Mouse (Mus musculus): Measurements from ENCODE around the gene Ppp2r5c. TPM values are rescaled to one million over a fixed set of nuclear protein-coding genes. Genes with fewer than 3 reads are reported as not detected.

Ppp2r5c gene
- total RNA-seq, 2 experiments from 2014 or later, result 270 to 283 TPM

- DNase-seq (ENCODE audit: low spot score in 2 of 2), result no peak
- intact Hi-C loops (cut with DNase I), result no loop called here
Measured at GRCm38 (mm10) chr12:110504145-110504490, 57.2 kb downstream of the Ppp2r5c start.

GRCm38 (mm10) chr12:110504793-110505192, 57.9 kb downstream of the Ppp2r5c start:
- intact Hi-C loops (cut with DNase I), result no loop called here
- DNase-seq (ENCODE audit: low spot score in 2 of 2), result no peak

- intact Hi-C loops (cut with DNase I), result no loop called here
- no peak for DNase-seq (ENCODE audit: low spot score in 2 of 2)
Measured at GRCm38 (mm10) chr12:110506046-110506445, 59.1 kb downstream of the Ppp2r5c start.

- intact Hi-C loops (cut with DNase I), result no loop called here
- no peak for DNase-seq (ENCODE audit: low spot score in 2 of 2)
Measured at GRCm38 (mm10) chr12:110507714-110508297, 60.9 kb downstream of the Ppp2r5c start.

- no peak for DNase-seq (ENCODE audit: low spot score in 2 of 2)
- intact Hi-C loops (cut with DNase I), result no loop called here
Measured at GRCm38 (mm10) chr12:110508680-110509079, 61.8 kb downstream of the Ppp2r5c start.

- DNase-seq (ENCODE audit: low spot score in 2 of 2), result peak; percentile 37 to 38
- intact Hi-C loops (cut with DNase I), result no loop called here
Measured at GRCm38 (mm10) chr12:110510171-110510871, 63.4 kb downstream of the Ppp2r5c start.

- DNase-seq (ENCODE audit: low spot score in 2 of 2), result no peak
- intact Hi-C loops (cut with DNase I), result no loop called here
Measured at GRCm38 (mm10) chr12:110511201-110511600, 64.3 kb downstream of the Ppp2r5c start.

- DNase-seq (ENCODE audit: low spot score in 2 of 2), result no peak
- intact Hi-C loops (cut with DNase I), result no loop called here
Measured at GRCm38 (mm10) chr12:110511856-110512433, 65.0 kb downstream of the Ppp2r5c start.

GRCm38 (mm10) chr12:110512884-110513283, 66.0 kb downstream of the Ppp2r5c start:
- DNase-seq (ENCODE audit: low spot score in 2 of 2), result no peak
- intact Hi-C loops (cut with DNase I), result no loop called here

- no peak for DNase-seq (ENCODE audit: low spot score in 2 of 2)
- intact Hi-C loops (cut with DNase I), result no loop called here
Measured at GRCm38 (mm10) chr12:110515676-110516075, 68.8 kb downstream of the Ppp2r5c start.

- intact Hi-C loops (cut with DNase I), result no loop called here
- no peak for DNase-seq (ENCODE audit: low spot score in 2 of 2)
Measured at GRCm38 (mm10) chr12:110520236-110520987, 73.5 kb downstream of the Ppp2r5c start.

GRCm38 (mm10) chr12:110523526-110523925, 76.6 kb downstream of the Ppp2r5c start:
- intact Hi-C loops (cut with DNase I), result no loop called here
- no peak for DNase-seq (ENCODE audit: low spot score in 2 of 2)

GRCm38 (mm10) chr12:110532711-110533110, 85.8 kb downstream of the Ppp2r5c start:
- intact Hi-C loops (cut with DNase I), result no loop called here
- DNase-seq (ENCODE audit: low spot score in 2 of 2), result no peak

- intact Hi-C loops (cut with DNase I), result no loop called here
Measured at GRCm38 (mm10) chr12:110533151-110533550, 86.2 kb downstream of the Ppp2r5c start.

GRCm38 (mm10) chr12:110533832-110534231, 86.9 kb downstream of the Ppp2r5c start:
- DNase-seq (ENCODE audit: low spot score in 2 of 2), result no peak
- intact Hi-C loops (cut with DNase I), result no loop called here

More at GRCm38 (mm10) chr12:110533151-110533550, 86.2 kb downstream of the Ppp2r5c start:
- DNase-seq (ENCODE audit: low spot score in 2 of 2), result no peak

- intact Hi-C loops (cut with DNase I), result no loop called here
- DNase-seq (ENCODE audit: low spot score in 2 of 2), result no peak
Measured at GRCm38 (mm10) chr12:110535361-110535760, 88.4 kb downstream of the Ppp2r5c start.

- intact Hi-C loops (cut with DNase I), result no loop called here
- DNase-seq (ENCODE audit: low spot score in 2 of 2), result no peak
Measured at GRCm38 (mm10) chr12:110537751-110538150, 90.8 kb downstream of the Ppp2r5c start.

- intact Hi-C loops (cut with DNase I), result no loop called here
- DNase-seq (ENCODE audit: low spot score in 2 of 2), result no peak
Measured at GRCm38 (mm10) chr12:110539346-110539745, 92.4 kb downstream of the Ppp2r5c start.

- intact Hi-C loops (cut with DNase I), result no loop called here
- no peak for DNase-seq (ENCODE audit: low spot score in 2 of 2)
Measured at GRCm38 (mm10) chr12:110539798-110540197, 92.9 kb downstream of the Ppp2r5c start.

- intact Hi-C loops (cut with DNase I), result no loop called here
- no peak for DNase-seq (ENCODE audit: low spot score in 2 of 2)
Measured at GRCm38 (mm10) chr12:110540273-110540672, 93.4 kb downstream of the Ppp2r5c start.
